Mouse (Mus musculus) hindlimb bud, embryonic 11.5 days (tissue): Measurements from ENCODE around the gene Olfr1167.
"Not testable (repeated sequence)": the region's sequence is repeated elsewhere in the genome, so short reads cannot be mapped to it uniquely, and the experiment has no call there.

Experiments used
- DNase-seq: peaks from one replicate; pipeline ENCODE4 v3.0.0-alpha.2; 2012; ENCODE audit warnings: low read depth, low spot score; ENCODE audit errors: extremely low spot score

Gene Olfr1167

DNA sequence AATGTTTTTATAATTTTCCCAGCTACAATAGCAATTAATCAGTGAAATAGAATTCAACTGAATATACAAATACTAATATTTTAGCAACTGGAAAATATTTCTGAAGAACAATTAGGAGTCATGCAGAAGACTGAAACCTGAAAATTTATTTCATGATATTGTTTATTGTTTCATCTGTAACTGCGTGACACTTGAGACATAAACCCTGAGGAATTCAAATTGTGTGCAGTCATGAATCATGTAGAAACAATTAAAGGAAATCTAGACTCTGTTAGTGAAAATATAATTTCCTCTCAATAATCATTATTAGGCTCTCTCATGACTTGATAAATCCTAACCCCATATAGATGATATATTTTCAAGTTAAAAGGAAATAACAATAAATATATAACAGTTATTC is at the start of gene Olfr1167:
Olfr1167 (minus strand) TSS at position 101 of the 400 bp plus-strand sequence.
- DNase-seq, result not testable (repeated sequence)

- no peak for DNase-seq
Observed at GRCm38 (mm10) chr2:88181580-88181979, 26.6 kb upstream of the Olfr1167 start, which contains the start of gene Olfr1168. Gene Olfr1168, plus strand, starts transcription at chr2:88181880.

GRCm38 (mm10) chr2:88128172-88128571 is 26.8 kb downstream of the Olfr1167 start, which contains the start of gene Olfr1166:
Gene Olfr1166, minus strand, starts transcription at chr2:88128272.
- DNase-seq, result no peak
